Mouse (Mus musculus) G1E (cell line): ENCODE measurements around the gene Acp1. TPM values are rescaled to one million over a fixed set of nuclear protein-coding genes. Genes with fewer than 3 reads are reported as not detected.

Experiments
- ATAC-seq: 2 replicates; pipeline ENCODE4 v1.8.0; 2016; ENCODE audit warnings: mild to moderate bottlenecking; ENCODE audit not compliant: insufficient number of reproducible peaks, poor library complexity, low FRiP score, severe bottlenecking; ENCODE audit errors: extremely low read depth
- DNase-seq: peaks from one replicate; pipeline ENCODE4 v3.0.0; 2012; ENCODE audit warnings: low spot score
- H3K27me3 ChIP-seq: 2 replicates; pipeline ENCODE4 v1.6.1; 2012; ENCODE audit warnings: mild to moderate bottlenecking, low read length, inconsistent platforms; ENCODE audit not compliant: insufficient read depth
- H3K36me3 ChIP-seq: replicated peaks from 2 replicates; pipeline ENCODE3; 2012; ENCODE audit warnings: mild to moderate bottlenecking, inconsistent platforms
- H3K4me1 ChIP-seq: 2 replicates; pipeline ENCODE4 v1.6.1; 2012; ENCODE audit warnings: low read depth, low read length, inconsistent platforms, mixed read lengths; ENCODE audit not compliant: insufficient read depth
- H3K4me3 ChIP-seq: 2 replicates; pipeline ENCODE4 v1.5.1; 2012; ENCODE audit warnings: low read depth, mild to moderate bottlenecking, inconsistent platforms, low read length, moderate library complexity, mixed read lengths
- H3K9me3 ChIP-seq: replicated peaks from 2 replicates; pipeline ENCODE4 v1.6.1; 2012; ENCODE audit warnings: inconsistent platforms
- CTCF ChIP-seq: IDR thresholded peaks from 2 replicates; pipeline ENCODE4 v1.5.1; 2012; ENCODE audit warnings: low read depth, low read length, inconsistent platforms, mixed read lengths
- GATA1 ChIP-seq: IDR thresholded peaks from 2 replicates; pipeline ENCODE4 v1.6.1; 2012; ENCODE audit warnings: borderline replicate concordance, low read length, inconsistent platforms, mixed read lengths
- GATA2 ChIP-seq: IDR thresholded peaks from 2 replicates; pipeline ENCODE4 v1.6.1; 2012; ENCODE audit warnings: low read depth, low read length, inconsistent platforms, borderline replicate concordance
- POLR2AphosphoS5 ChIP-seq: IDR thresholded peaks from 2 replicates; pipeline ENCODE4 v1.6.1; 2012; ENCODE audit warnings: low read depth, low read length, inconsistent platforms; ENCODE audit not compliant: insufficient replicate concordance
- TAL1 ChIP-seq: conservative IDR thresholded peaks from 2 replicates; pipeline ENCODE4 v1.6.1; 2012; ENCODE audit warnings: low read depth, low read length, inconsistent platforms, mixed read lengths
- polyA plus RNA-seq: library from polyadenylated mRNA; stranded (reverse); fragments of >175 nt; gene quantifications from 2 replicates; pipeline ENCODE4 v1.2.3, GENCODE M21; 2012
- total RNA-seq, 2 experiments: library from RNA; stranded (forward) in 1 of 2; stranded (reverse) in 1 of 2; fragments of 200-1000 nt in 1 of 2; fragments of >200 nt in 1 of 2; fragmentation: Nextera tagmentation in 1 of 2; gene quantifications; 2 replicates each; pipeline ENCODE4 v1.2.3; 2014 to 2017

Gene Acp1
- total and polyA plus RNA-seq, 3 experiments = 2.6 to 166 (median 141) TPM

- ATAC-seq = no peak
- H3K4me1 ChIP-seq = no peaks in the 10 kb centered on the region
- H3K4me3 ChIP-seq = no peak overlapping the region
- H3K9me3 ChIP-seq = no peaks in the 10 kb centered on the region
- DNase-seq = no peak
- H3K36me3 ChIP-seq = peaks cover 36% of the 10 kb centered on the region
- TF ChIP-seq TAL1 = no peak
- TF ChIP-seq GATA1 = no peak
- TF ChIP-seq CTCF = no peak
- TF ChIP-seq POLR2AphosphoS5 = no peak
- TF ChIP-seq GATA2 = no peak
- peaks cover 2% of the 10 kb centered on the region; the same call in 1 of the 2 replicates for H3K27me3 ChIP-seq
Measured at GRCm38 (mm10) chr12:30891438-30891837, 20.0 kb downstream of the Acp1 start.

DNA sequence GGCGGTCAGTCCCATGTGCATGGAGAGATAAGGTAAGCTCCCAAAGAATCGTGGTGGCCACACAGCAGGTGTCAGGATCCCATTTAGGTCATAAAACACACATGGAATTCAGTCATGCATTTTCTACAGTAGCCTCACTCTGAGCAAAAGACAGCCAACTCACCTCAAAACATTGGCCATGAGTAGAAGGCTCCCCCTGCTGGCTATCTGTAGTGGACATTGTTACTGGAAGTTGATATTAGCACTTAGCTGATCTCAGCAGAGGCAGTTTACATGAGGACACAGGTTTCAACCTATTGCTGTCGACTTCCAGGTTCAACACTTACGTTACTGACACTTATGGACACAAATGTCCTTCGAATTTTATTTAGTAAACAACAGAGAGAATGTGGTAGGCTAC lies 21.3 kb downstream of the Acp1 start:
- Histone ChIP-seq H3K27me3 (peaks cover 2% of the 10 kb centered on the region; the same call in 1 of the 2 replicates), H3K4me1 (no peaks in the 10 kb centered on the region), H3K4me3 (no peak overlapping the region), H3K9me3 (no peaks in the 10 kb centered on the region), H3K36me3 (peaks cover 28% of the 10 kb centered on the region)
- DNase-seq = no peak
- 0 out of 2 replicates have a peak, but pooled peaks have one; percentile 37 for ATAC-seq
- TF ChIP-seq CTCF (peak; percentile 53; the same call in 1 of the 2 replicates), POLR2AphosphoS5 (no peak)

DNA sequence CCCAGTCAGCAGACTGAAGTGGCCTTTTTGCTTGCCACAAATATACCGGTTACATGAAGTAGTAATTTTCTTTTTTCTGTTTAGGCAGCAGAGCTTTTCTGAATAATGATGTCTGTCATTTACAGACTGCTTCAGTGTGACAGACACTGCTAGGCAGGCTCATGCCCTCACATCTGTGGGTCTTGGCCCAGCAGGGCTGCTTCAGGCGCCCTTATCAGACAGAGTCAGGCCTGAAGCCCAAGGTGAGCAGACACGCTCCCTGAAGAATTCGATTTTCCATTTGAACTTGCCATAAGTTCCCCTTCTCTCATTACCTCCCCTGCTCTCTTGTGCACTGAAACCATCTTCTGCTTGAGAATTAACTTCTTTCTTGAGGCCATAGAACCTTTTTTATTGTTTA lies 23.4 kb downstream of the Acp1 start:
- Histone ChIP-seq H3K27me3 (peaks cover 13% of the 10 kb centered on the region; the same call in 1 of the 2 replicates), H3K4me1 (no peaks in the 10 kb centered on the region), H3K36me3 (peaks cover 15% of the 10 kb centered on the region), H3K4me3 (no peak overlapping the region), H3K9me3 (peaks cover 6% of the 10 kb centered on the region)
- ATAC-seq (no peak), DNase-seq (no peak)
- no peak for TF ChIP-seq GATA2

GRCm38 (mm10) chr12:30885891-30886290 lies 25.5 kb downstream of the Acp1 start:
- no peak for ATAC-seq
- peaks cover 13% of the 10 kb centered on the region; the same call in 1 of the 2 replicates for H3K27me3 ChIP-seq

GRCm38 (mm10) chr12:30884622-30885230 lies 26.7 kb downstream of the Acp1 start:
- DNase-seq (no peak), ATAC-seq (no peak)
- H3K27me3 ChIP-seq = peaks cover 14% of the 10 kb centered on the region; the same call in 1 of the 2 replicates
- H3K36me3 ChIP-seq = no peaks in the 10 kb centered on the region
- TF ChIP-seq GATA1 = no peak
- no peak for TF ChIP-seq CTCF
- no peak for TF ChIP-seq GATA2
- no peak for TF ChIP-seq TAL1
- no peak for TF ChIP-seq POLR2AphosphoS5
- H3K4me1 ChIP-seq = no peaks in the 10 kb centered on the region
- no peak overlapping the region for H3K4me3 ChIP-seq
- H3K9me3 ChIP-seq = peaks cover 6% of the 10 kb centered on the region

More at GRCm38 (mm10) chr12:30885891-30886290, 25.5 kb downstream of the Acp1 start:
- DNase-seq = no peak
- Histone ChIP-seq H3K4me3 (no peak overlapping the region), H3K9me3 (peaks cover 6% of the 10 kb centered on the region), H3K36me3 (no peaks in the 10 kb centered on the region), H3K4me1 (no peaks in the 10 kb centered on the region)
- TF ChIP-seq GATA2 (no peak), TAL1 (no peak), POLR2AphosphoS5 (no peak), GATA1 (no peak)

GRCm38 (mm10) chr12:30883986-30884621 lies 27.3 kb downstream of the Acp1 start, which contains the start of gene Alkal2:
TSS of gene Alkal2 (plus strand) at chr12:30884322.
- peaks cover 17% of the 10 kb centered on the region; the same call in 1 of the 2 replicates for H3K27me3 ChIP-seq

More at GRCm38 (mm10) chr12:30883986-30884621, 27.3 kb downstream of the Acp1 start, which contains the start of gene Alkal2:
- ATAC-seq (no peak), DNase-seq (no peak)
- no peak for TF ChIP-seq GATA2
- no peak for TF ChIP-seq TAL1
- no peak for TF ChIP-seq POLR2AphosphoS5
- TF ChIP-seq GATA1 = no peak
- TF ChIP-seq CTCF = no peak
- H3K4me1 ChIP-seq = no peaks in the 10 kb centered on the region
- no peak within 1 kb of the TSS for H3K4me3 ChIP-seq
- H3K9me3 ChIP-seq = peaks cover 6% of the 10 kb centered on the region
- H3K36me3 ChIP-seq = no peaks in the 10 kb centered on the region
